Mouse (Mus musculus) lung, postnatal 0 days (tissue): ENCODE results near the gene Pde4d. TPM values are rescaled to one million over a fixed set of nuclear protein-coding genes. Genes with fewer than 3 reads are reported as not detected.

Source experiments
- ATAC-seq: fragments of 200-750 bp; cut with Nextera tagmentation; 2 replicates; pipeline ENCODE4 v1.8.0; 2017; ENCODE audit warnings: moderate library complexity
- DNase-seq: peaks from one replicate; pipeline ENCODE4 v3.0.0-alpha.2; 2016; ENCODE audit warnings: low spot score
- H3K27ac ChIP-seq: fragments of 300-500 bp; sonication (generic); 2 replicates; pipeline ENCODE4 v1.5.1; 2014; ENCODE audit warnings: antibody characterized with exemption, mild to moderate bottlenecking, low read length, mixed read lengths
- H3K27me3 ChIP-seq: fragments of 300-500 bp; sonication (generic); replicated peaks from 2 replicates; pipeline ENCODE4 v1.6.1; 2014; ENCODE audit warnings: low read length, mixed read lengths; ENCODE audit not compliant: insufficient read depth
- H3K36me3 ChIP-seq: fragments of 300-500 bp; sonication (generic); 2 replicates; pipeline ENCODE4 v1.6.1; 2014; ENCODE audit warnings: low read length, mixed read lengths; ENCODE audit not compliant: insufficient read depth
- H3K4me1 ChIP-seq: fragments of 300-500 bp; sonication (generic); 2 replicates; pipeline ENCODE4 v1.6.1; 2014; ENCODE audit warnings: antibody characterized with exemption, low read depth, low read length, mixed read lengths; ENCODE audit not compliant: insufficient read depth
- H3K4me2 ChIP-seq: fragments of 300-500 bp; sonication (generic); replicated peaks from 2 replicates; pipeline ENCODE4 v1.6.1; 2014; ENCODE audit warnings: low read depth, mild to moderate bottlenecking, low read length, moderate library complexity, mixed read lengths
- H3K4me3 ChIP-seq: fragments of 300-500 bp; sonication (generic); 2 replicates; pipeline ENCODE4 v1.5.1; 2014; ENCODE audit warnings: low read depth, low read length
- H3K9ac ChIP-seq: fragments of 300-500 bp; sonication (generic); replicated peaks from 2 replicates; pipeline ENCODE4 v1.6.1; 2014; ENCODE audit warnings: low read depth, mild to moderate bottlenecking
- H3K9me3 ChIP-seq: fragments of 300-500 bp; sonication (generic); 2 replicates; pipeline ENCODE4 v1.6.1; 2016; ENCODE audit warnings: low read length, mixed read lengths
- CTCF ChIP-seq: IDR thresholded peaks from 2 replicates; pipeline ENCODE4 v1.5.1; 2016; ENCODE audit warnings: antibody characterized with exemption, mild to moderate bottlenecking
- EP300 ChIP-seq: IDR thresholded peaks from 2 replicates; pipeline ENCODE4 v1.6.1; 2016; ENCODE audit warnings: antibody characterized with exemption, mild to moderate bottlenecking, control low read depth
- WGBS: fragments of 180-500 bp; shearing (Covaris S2); extraction: QIAGEN DNeasy Blood & Tissue Kit; methylation state at CpG from one replicate; pipeline ENCODE4 v1.1.7; 2014; 5-methylcytosine and 5-hydroxymethylcytosine counted together
- polyA plus RNA-seq: library from polyadenylated mRNA; unstranded; fragments of >200 nt; fragmentation: Nextera tagmentation; extraction: Ambion mirVana; gene quantifications from 2 replicates; pipeline ENCODE4 v1.2.1, GENCODE M21; 2015

The Pde4d gene
- polyA plus RNA-seq, 1 experiment from 2014 or later, result 19.7 TPM

GRCm38 (mm10) chr13:109910915-109911314, 1461.2 kb downstream of the Pde4d start:
- no peaks in the 10 kb centered on the region for H3K9me3 ChIP-seq
- H3K4me1 ChIP-seq, result 0 out of 2 replicates have a peak, but pooled peaks cover under 1% of the 10 kb centered on the region
- no peaks in the 10 kb centered on the region for H3K36me3 ChIP-seq
- TF ChIP-seq CTCF, result no peak
- peak; percentile 44; the same call in 1 of the 2 replicates for TF ChIP-seq EP300
- 79% methylated on average over 8 of the region's 8 CpGs for WGBS
- H3K27me3 ChIP-seq, result no peaks in the 10 kb centered on the region
- ATAC-seq (peak; percentile 31; the same call in 1 of the 2 replicates), DNase-seq (peak; percentile 51)
- H3K27ac ChIP-seq, result no peak overlapping the region
- no peak overlapping the region for H3K4me3 ChIP-seq
- no peak overlapping the region for H3K4me2 ChIP-seq
- H3K9ac ChIP-seq, result no peak overlapping the region

- no peak for ATAC-seq
- Histone ChIP-seq H3K27me3 (no peaks in the 10 kb centered on the region), H3K9me3 (no peaks in the 10 kb centered on the region), H3K4me1 (no peaks in the 10 kb centered on the region), H3K4me2 (no peak overlapping the region), H3K27ac (no peak overlapping the region), H3K9ac (no peak overlapping the region), H3K36me3 (no peaks in the 10 kb centered on the region), H3K4me3 (no peak overlapping the region)
- DNase-seq, result no peak
- WGBS, result 83% methylated on average over 4 of the region's 4 CpGs
- TF ChIP-seq CTCF (no peak), EP300 (no peak)
Measured at GRCm38 (mm10) chr13:109912635-109913034, 1462.9 kb downstream of the Pde4d start.

GRCm38 (mm10) chr13:109914246-109914645, 1464.5 kb downstream of the Pde4d start:
- no peak overlapping the region for H3K9ac ChIP-seq
- no peak for TF ChIP-seq CTCF
- TF ChIP-seq EP300, result no peak
- DNase-seq (no peak), ATAC-seq (no peak)
- H3K27ac ChIP-seq, result no peak overlapping the region
- H3K4me1 ChIP-seq, result no peaks in the 10 kb centered on the region
- H3K4me3 ChIP-seq, result no peak overlapping the region
- no peaks in the 10 kb centered on the region for H3K27me3 ChIP-seq
- H3K9me3 ChIP-seq, result no peaks in the 10 kb centered on the region
- no peaks in the 10 kb centered on the region for H3K36me3 ChIP-seq
- WGBS, result 87% methylated on average over 13 of the region's 13 CpGs
- no peak overlapping the region for H3K4me2 ChIP-seq

GRCm38 (mm10) chr13:109914846-109915245, 1465.1 kb downstream of the Pde4d start:
- Histone ChIP-seq H3K4me1 (no peaks in the 10 kb centered on the region), H3K9me3 (no peaks in the 10 kb centered on the region), H3K36me3 (no peaks in the 10 kb centered on the region), H3K27me3 (no peaks in the 10 kb centered on the region), H3K4me2 (no peak overlapping the region), H3K4me3 (no peak overlapping the region), H3K9ac (no peak overlapping the region), H3K27ac (no peak overlapping the region)
- ATAC-seq (peak; percentile 71), DNase-seq (peak; percentile 54)
- TF ChIP-seq EP300 (no peak), CTCF (no peak)
- 11% methylated on average over 5 of the region's 5 CpGs for WGBS

- H3K36me3 ChIP-seq, result no peaks in the 10 kb centered on the region
- ATAC-seq, result no peak
- no peaks in the 10 kb centered on the region for H3K27me3 ChIP-seq
- no peaks in the 10 kb centered on the region for H3K9me3 ChIP-seq
- no peak overlapping the region for H3K27ac ChIP-seq
- no peak for TF ChIP-seq CTCF
- TF ChIP-seq EP300, result no peak
- DNase-seq, result no peak
- H3K9ac ChIP-seq, result no peak overlapping the region
- WGBS, result 38% methylated on average over 7 of the region's 7 CpGs
- no peak overlapping the region for H3K4me3 ChIP-seq
- no peak overlapping the region for H3K4me2 ChIP-seq
- no peaks in the 10 kb centered on the region for H3K4me1 ChIP-seq
Measured at GRCm38 (mm10) chr13:109915501-109915900, 1465.8 kb downstream of the Pde4d start.

GRCm38 (mm10) chr13:109915964-109916363, 1466.2 kb downstream of the Pde4d start:
- 73% methylated on average over 5 of the region's 5 CpGs for WGBS
- H3K4me1 ChIP-seq, result no peaks in the 10 kb centered on the region

GRCm38 (mm10) chr13:109917551-109917950, 1467.8 kb downstream of the Pde4d start:
- no peaks in the 10 kb centered on the region for H3K27me3 ChIP-seq
- no peaks in the 10 kb centered on the region for H3K4me1 ChIP-seq

More at GRCm38 (mm10) chr13:109915964-109916363, 1466.2 kb downstream of the Pde4d start:
- no peak for ATAC-seq
- H3K9ac ChIP-seq, result no peak overlapping the region
- H3K4me2 ChIP-seq, result no peak overlapping the region
- TF ChIP-seq EP300 (no peak), CTCF (no peak)
- H3K9me3 ChIP-seq, result no peaks in the 10 kb centered on the region
- no peaks in the 10 kb centered on the region for H3K27me3 ChIP-seq
- no peak overlapping the region for H3K27ac ChIP-seq
- DNase-seq, result no peak
- H3K36me3 ChIP-seq, result no peaks in the 10 kb centered on the region
- H3K4me3 ChIP-seq, result no peak overlapping the region

More at GRCm38 (mm10) chr13:109917551-109917950, 1467.8 kb downstream of the Pde4d start:
- Histone ChIP-seq H3K9ac (no peak overlapping the region), H3K36me3 (no peaks in the 10 kb centered on the region), H3K4me2 (no peak overlapping the region), H3K4me3 (no peak overlapping the region), H3K27ac (no peak overlapping the region), H3K9me3 (no peaks in the 10 kb centered on the region)
- WGBS, result 67% methylated on average over 10 of the region's 10 CpGs
- DNase-seq, result no peak
- no peak for ATAC-seq
- TF ChIP-seq EP300, result no peak
- TF ChIP-seq CTCF, result no peak
